Mouse (Mus musculus) gonadal fat pad, adult 2 months (tissue): ENCODE results near the gene Ptpn11. TPM values are rescaled to one million over a fixed set of nuclear protein-coding genes. Genes with fewer than 3 reads are reported as not detected.

Experiments used
- DNase-seq: peaks from one replicate; pipeline ENCODE4 v3.0.0-alpha.2; 2012; ENCODE audit warnings: low read depth
- polyA plus RNA-seq: library from polyadenylated mRNA; depleted of rRNA; stranded (reverse); fragments of >200 nt; gene quantifications from 2 replicates; pipeline ENCODE4 v1.2.3, GENCODE M21; 2012

The Ptpn11 gene
- polyA plus RNA-seq, 1 experiment: 60.3 TPM

- no peak for DNase-seq
Measured at GRCm38 (mm10) chr5:121184375-121184774, 6.8 kb downstream of the Ptpn11 start.

GRCm38 (mm10) chr5:121183269-121183668, 7.9 kb downstream of the Ptpn11 start:
- no peak for DNase-seq

- DNase-seq: no peak
Measured at GRCm38 (mm10) chr5:121179077-121179857, 11.9 kb downstream of the Ptpn11 start.

GRCm38 (mm10) chr5:121172835-121173234, 18.4 kb downstream of the Ptpn11 start:
- no peak for DNase-seq

- DNase-seq: no peak
Measured at GRCm38 (mm10) chr5:121169588-121169987, 21.6 kb downstream of the Ptpn11 start.

GRCm38 (mm10) chr5:121166884-121167283, 24.3 kb downstream of the Ptpn11 start:
- no peak for DNase-seq

- no peak for DNase-seq
Measured at GRCm38 (mm10) chr5:121162923-121163322, 28.3 kb downstream of the Ptpn11 start.

GRCm38 (mm10) chr5:121162285-121162684, 28.9 kb downstream of the Ptpn11 start:
- DNase-seq: no peak

- no peak for DNase-seq
Measured at GRCm38 (mm10) chr5:121158966-121159365, 32.2 kb downstream of the Ptpn11 start.

- DNase-seq: no peak
Measured at GRCm38 (mm10) chr5:121157489-121157888, 33.7 kb downstream of the Ptpn11 start.

- no peak for DNase-seq
Measured at GRCm38 (mm10) chr5:121157017-121157416, 34.2 kb downstream of the Ptpn11 start.

GRCm38 (mm10) chr5:121156121-121156520, 35.1 kb downstream of the Ptpn11 start:
- no peak for DNase-seq

GRCm38 (mm10) chr5:121150684-121151083, 40.5 kb downstream of the Ptpn11 start:
- no peak for DNase-seq

GRCm38 (mm10) chr5:121149246-121149645, 42.0 kb downstream of the Ptpn11 start:
- no peak for DNase-seq

GRCm38 (mm10) chr5:121146275-121146674, 44.9 kb downstream of the Ptpn11 start:
- DNase-seq: no peak

GRCm38 (mm10) chr5:121145609-121146008, 45.6 kb downstream of the Ptpn11 start:
- DNase-seq: no peak

GRCm38 (mm10) chr5:121144441-121145238, 46.6 kb downstream of the Ptpn11 start:
- DNase-seq: no peak

GRCm38 (mm10) chr5:121142431-121143119, 48.6 kb downstream of the Ptpn11 start:
- no peak for DNase-seq

- DNase-seq: no peak
Measured at GRCm38 (mm10) chr5:121140276-121140675, 50.9 kb downstream of the Ptpn11 start.

- DNase-seq: no peak
Measured at GRCm38 (mm10) chr5:121137125-121137524, 54.1 kb downstream of the Ptpn11 start.

- DNase-seq: no peak
Measured at GRCm38 (mm10) chr5:121131801-121132200, 59.4 kb downstream of the Ptpn11 start.

- DNase-seq: no peak
Measured at GRCm38 (mm10) chr5:121129254-121129653, 61.9 kb downstream of the Ptpn11 start.
